Mouse (Mus musculus) mouse trophoblast stem cell (cell line): ENCODE measurements around the gene Abl2.

Source experiments
- in situ Hi-C, 2 experiments: fragments of 300-500 bp; cut with MseI, MboI; formaldehyde crosslinking; loops; 2 replicates in 1 of 2; 3 replicates in 1 of 2; pipeline ENCODE4 v1.15.1; 2025

Abl2 gene

DNA sequence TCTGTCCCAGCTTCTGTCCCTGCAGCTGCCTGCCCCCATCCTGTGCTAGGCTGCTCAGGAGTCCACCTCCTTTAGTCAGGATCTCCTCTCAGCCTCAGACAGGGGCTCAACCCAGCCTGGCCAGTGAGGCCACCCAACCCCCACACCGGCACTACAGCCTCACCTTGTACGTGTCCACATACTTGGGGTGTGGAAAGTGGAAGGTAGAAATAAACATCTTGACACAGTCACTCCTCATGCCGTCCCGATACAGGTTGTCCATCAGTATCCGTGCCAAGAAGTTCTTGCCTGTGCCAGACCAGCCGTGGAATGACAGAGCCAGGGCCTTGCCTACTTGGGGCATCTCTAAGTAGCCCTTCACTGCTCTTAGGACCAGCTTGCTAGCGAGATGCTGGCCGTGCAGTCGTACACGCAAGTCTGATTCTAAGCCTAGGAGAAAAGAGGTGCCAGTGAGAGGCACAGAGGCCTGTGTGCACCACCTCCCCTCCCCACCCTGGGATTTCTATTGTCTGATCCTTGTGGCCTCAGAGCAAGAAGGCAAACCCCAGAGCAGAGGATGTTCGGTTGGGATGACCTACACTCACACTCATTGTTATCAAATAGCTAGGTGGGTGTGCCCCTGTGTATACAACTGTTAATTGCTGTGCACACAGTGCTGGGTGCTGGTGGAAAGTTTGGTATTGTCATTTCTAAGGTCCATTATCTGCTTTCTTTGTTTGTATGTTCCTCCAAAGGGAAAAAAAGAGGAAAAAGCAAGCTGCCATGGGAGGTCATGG is 110.8 kb downstream of the Abl2 start:
- in situ Hi-C loops = no loop called here

DNA sequence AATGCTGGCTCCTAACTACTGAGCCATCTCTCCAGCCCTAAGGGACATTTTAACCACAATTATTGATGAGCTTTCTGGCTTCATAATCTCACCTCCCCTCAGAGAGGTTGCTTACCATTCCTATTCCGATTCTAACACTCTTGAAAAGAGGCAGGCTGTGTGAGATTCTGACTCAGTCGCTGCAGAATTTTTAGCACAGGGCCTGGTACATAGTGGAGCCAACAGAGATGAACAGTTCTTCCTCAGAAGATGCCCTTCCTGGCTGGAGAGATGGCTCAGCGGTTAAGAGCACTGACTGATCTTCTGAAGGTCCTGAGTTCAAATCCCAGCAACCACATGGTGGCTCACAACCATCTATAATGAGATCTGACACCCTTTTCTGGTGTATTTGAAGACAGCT is 113.3 kb downstream of the Abl2 start:
- in situ Hi-C loops = no loop called here

DNA sequence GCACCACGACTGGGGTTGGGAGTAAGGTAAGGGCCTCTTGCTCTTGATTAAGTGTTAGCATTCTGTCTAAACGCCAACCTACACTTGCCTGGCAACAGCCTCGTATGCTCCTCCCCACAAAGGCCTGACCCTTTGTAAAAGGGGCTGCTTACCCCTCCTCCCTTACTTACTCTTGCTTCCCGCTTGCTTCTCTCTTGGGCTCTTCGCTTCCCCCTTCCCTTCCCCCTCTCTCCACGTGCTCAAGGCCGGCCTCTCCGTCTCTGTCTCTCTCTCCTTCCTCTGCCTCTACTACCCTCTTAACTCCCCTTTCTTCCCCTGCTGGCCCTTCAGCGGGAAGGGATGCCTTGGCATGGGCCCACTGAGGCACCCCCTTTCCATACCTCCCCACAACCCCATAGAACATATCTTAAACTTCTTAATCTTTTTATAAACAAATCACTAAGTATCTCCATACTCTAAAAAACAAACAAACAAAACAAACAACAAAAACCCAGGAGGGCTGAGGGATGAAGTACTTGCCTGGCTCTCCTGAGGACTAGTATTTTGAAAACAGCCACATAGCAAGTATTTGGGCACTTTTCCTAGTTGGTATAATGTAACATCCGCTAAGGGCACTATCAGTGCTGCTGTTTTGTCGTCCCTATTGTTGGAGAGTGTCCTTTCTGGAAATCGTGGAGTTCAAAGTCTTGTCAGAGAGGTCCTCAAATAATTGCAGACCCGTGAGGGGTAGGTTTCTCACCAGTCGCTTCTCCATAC is 114.3 kb downstream of the Abl2 start:
- in situ Hi-C loops = no loop called here

DNA sequence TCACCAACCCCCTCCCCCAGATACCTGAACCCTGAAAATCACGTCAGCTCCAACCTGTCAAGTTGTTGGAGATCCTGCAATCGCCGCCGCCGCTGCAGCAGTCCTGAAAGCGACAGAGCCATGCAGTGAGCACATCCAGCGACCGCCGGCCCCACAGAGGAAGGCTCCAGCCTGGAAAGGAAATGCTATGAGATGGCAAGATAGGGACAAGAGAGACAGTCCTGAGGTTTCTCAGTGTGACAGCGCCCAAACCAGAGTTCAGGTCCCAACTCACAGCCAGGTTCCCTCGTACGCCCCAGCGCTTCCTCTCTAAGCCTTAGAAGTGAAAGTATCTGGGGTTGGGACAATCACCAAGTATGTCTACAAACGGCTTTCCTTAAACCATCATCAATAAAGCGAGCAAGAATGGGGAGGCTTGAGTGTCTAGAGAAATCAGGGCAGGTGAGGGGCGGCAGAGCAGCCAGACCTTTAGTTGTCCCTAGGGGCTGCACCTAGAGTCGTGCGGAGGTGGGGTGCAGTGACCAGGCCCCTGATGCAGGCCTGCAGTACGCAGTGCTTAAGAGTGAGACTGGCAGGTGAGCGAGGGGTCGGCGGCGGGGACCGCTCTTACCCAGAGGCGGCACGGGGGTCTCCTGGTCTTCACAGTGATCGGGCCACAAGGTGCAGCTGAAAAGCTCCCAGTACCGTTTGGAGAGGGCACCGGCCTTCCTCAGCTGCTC is 115.0 kb downstream of the Abl2 start:
- in situ Hi-C loops = no loop called here

DNA sequence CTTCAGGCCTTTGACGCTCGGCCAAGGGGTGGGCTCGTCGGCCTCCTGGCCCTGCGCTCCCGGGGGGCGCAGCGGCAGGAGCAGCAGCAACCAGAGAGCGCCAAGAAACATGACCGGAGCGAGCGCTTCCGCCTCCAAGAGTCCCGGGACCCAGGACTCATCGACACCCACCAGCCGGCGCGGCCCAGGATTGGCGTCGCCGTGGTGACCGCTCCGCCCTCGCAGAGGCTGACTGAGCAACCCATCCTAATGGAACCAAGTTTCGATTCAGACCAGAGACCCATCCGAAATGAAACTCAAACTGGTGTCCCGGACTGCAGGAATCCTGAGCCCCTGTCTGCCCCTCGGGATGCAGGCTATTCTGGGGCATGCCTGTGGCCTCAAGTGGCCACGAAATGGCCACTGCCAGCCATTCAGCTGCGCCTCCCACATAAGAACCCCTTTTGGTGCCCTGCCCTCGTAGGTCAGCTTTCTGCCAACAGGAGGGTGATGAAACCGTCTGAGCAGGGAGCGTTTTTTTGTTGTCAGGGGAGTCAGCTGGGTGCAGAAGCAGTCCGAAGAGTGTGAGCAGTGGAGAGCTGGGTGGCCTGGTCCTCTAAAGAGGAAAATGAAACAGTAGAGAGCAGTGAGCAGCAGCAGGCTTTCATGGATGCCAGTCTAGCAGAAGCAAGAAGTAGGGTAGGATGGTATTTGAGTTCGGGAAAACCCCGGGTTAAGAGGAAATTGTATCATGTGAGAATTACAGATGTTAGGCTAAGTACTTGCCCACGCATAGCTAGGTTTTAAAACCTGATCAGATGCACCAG is 115.8 kb downstream of the Abl2 start, which contains the start of gene Tor3a:
Gene Tor3a, minus strand, starts transcription at position 162 of the 806 bp plus-strand sequence.
- in situ Hi-C loops = no loop called here

DNA sequence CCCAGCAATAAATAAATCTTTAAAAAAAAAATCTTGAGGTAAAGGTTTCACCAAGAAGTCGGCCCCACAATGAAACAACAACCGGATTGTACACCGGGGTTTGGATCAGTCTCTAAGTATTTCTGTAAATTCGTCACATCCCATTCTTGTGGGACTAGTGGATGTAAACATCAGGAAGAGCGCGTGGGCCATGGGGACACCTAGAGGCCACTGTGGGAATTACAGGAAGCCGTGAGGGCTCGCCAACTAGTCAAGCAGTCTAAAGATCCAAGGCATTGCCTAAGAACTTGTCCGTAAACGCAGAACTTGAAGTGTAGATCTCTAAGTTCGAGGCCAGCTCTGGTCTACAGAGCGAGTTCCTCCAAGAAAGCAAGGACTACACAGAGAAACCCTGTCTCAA is 117.6 kb downstream of the Abl2 start:
- in situ Hi-C loops = no loop called here

DNA sequence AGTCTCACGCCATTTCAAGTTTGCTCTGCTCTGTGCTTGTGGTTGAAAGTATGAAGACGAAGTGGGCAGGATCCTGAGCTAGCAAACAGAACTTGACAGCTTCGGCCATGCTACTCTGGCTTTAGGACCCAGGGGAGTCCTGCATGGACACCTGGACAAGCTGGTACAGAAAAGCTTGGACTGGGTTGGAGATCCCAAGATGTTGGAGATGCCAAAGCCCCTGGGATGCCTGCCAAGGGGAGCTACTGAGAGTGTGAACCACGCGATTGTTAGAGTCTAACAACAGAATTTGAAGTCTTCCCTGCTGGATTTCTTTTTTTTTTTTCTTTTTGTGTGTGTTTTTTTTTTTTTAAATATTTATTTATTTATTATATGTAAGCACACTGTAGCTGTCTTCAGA is 118.0 kb downstream of the Abl2 start:
- in situ Hi-C loops = no loop called here

DNA sequence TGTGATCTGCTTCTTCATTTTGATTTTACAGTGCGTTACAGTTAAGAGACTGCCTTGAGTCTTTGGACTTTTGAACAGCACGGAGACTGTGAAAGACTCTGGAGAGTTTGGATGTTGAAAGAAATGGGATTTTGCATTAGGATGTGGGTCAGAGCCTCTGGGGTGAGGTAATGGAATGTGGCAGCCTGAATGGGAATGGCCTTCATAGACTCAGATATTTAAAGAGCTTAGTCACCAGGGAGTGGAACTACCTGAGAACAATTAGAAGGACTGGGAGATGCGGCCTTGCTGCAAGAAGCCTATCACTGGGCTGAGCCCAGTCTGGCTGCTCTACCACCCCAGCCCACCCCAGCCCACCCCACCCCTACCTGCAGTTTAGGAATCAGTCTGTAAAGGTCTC is 118.6 kb downstream of the Abl2 start:
- in situ Hi-C loops = no loop called here

DNA sequence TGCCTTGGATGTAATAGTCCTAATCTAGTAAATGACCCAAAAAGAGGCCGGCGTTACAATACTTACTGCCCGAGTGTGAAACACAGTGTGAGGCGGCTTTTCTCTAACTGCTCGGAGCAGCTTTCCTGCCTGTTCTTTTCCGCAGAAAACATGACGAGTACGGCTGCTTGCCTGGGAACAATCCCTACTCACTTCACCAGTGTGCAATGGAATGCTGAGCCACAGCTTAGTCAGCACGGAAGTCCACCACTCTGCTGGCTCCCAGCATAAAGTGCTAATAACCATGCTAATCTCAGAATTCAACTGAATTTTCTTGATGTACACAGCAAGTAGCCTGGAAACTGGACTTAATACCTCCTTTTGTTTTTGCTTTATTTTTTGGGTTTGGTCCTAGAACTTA is 121.0 kb downstream of the Abl2 start:
- in situ Hi-C loops = no loop called here

DNA sequence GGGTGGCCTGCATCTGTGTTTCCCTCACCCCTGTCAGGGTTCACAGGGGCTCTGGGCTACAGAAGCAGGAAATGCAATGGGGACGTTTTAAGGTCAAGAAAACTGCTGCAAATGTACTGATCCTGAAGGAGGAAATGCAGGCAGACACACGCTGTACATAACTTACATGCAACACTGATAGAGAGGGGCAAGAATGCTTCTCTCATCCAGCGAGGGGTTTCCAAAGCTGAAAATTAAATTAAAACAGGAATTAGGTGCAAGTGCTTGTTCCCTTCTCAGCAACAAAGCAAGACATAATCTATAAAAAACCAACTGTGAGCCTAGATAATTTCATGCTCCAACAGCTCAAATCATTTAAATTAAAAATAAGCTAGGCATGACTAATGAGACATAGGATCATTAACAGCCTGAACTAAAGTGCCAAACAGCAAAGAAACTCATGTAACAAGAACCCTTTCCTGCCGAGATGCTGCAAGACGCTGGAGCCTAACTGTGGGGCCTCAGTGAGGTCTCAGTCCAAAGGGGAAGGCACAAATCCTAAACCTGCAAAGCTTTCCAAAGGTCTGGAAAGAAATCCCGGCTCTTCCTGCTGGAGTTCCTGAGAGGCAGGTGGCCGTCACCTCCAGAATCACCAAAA is 127.6 kb downstream of the Abl2 start:
- in situ Hi-C loops = no loop called here
